Mouse (Mus musculus): Measurements from ENCODE around the gene Endog. TPM values are rescaled to one million over a fixed set of nuclear protein-coding genes. Genes with fewer than 3 reads are reported as not detected.
"Not testable (repeated sequence)": the region's sequence is repeated elsewhere in the genome, so short reads cannot be mapped to it uniquely, and the experiment has no call there.

Gene Endog
- polyA plus RNA-seq, 1 experiment from 2014 or later, result 16.2 TPM

- no peaks in the 10 kb centered on the region for H3K27me3 ChIP-seq
- peak overlapping the region; percentile 86 for H3K9ac ChIP-seq
- peaks cover 25% of the 10 kb centered on the region for H3K4me1 ChIP-seq
- no peaks in the 10 kb centered on the region for H3K9me3 ChIP-seq (replicated peaks)
- no peak overlapping the region for H3K27ac ChIP-seq
- H3K4me2 ChIP-seq (replicated peaks), result peak overlapping the region; percentile 94
- 56% methylated on average over 10 of the region's 10 CpGs for WGBS
- H3K36me3 ChIP-seq, result peaks cover 16% of the 10 kb centered on the region
- no peak for ATAC-seq (ENCODE audit: low FRiP score)
- peak overlapping the region; percentile 76 for H3K4me3 ChIP-seq
These were observed 36.2 kb upstream of the Endog start for GRCm38 (mm10) chr2:30134928-30135620.

- H3K36me3 ChIP-seq, result peaks cover 30% of the 10 kb centered on the region
- no peak overlapping the region for H3K4me3 ChIP-seq
- no peak overlapping the region for H3K4me2 ChIP-seq (replicated peaks)
- no peak overlapping the region for H3K27ac ChIP-seq
- H3K4me1 ChIP-seq, result peaks cover 25% of the 10 kb centered on the region
- H3K9me3 ChIP-seq (replicated peaks), result no peaks in the 10 kb centered on the region
- H3K9ac ChIP-seq, result no peak overlapping the region
- ATAC-seq (ENCODE audit: low FRiP score), result no peak
- 89% methylated on average over 10 of the region's 10 CpGs for WGBS
- no peaks in the 10 kb centered on the region for H3K27me3 ChIP-seq
These were observed 34.8 kb upstream of the Endog start for GRCm38 (mm10) chr2:30136458-30136857.

DNA sequence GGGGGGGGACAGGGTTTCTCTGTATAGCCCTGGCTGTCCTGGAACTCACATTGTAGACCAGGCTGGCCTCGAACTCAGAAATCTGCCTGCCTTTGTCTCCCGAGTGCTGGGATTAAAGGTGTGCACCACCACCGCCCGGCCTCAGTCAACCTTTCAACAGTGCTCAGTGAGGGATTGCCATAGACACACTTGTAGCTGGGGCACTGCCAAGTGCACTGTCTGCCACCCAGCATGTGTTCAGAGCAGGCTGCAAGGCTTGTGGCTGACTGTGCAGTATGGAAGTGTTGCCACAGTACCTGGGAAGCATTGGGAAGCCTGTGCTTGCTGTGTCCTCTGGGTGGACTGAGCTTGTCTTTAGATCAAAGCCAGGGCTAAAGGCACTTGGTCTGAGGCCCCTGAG lies 31.3 kb upstream of the Endog start:
- not testable (repeated sequence) for H3K4me3 ChIP-seq; H3K4me2 ChIP-seq (replicated peaks); H3K27me3 ChIP-seq; H3K9ac ChIP-seq; H3K9me3 ChIP-seq (replicated peaks); H3K27ac ChIP-seq; ATAC-seq (ENCODE audit: low FRiP score); H3K4me1 ChIP-seq
- H3K36me3 ChIP-seq, result peaks cover 64% of the 10 kb centered on the region
- WGBS, result 95% methylated on average over 4 of the region's 4 CpGs

GRCm38 (mm10) chr2:30144436-30144835 lies 26.9 kb upstream of the Endog start:
- Histone ChIP-seq H3K27ac (no peak overlapping the region), H3K36me3 (peaks cover 89% of the 10 kb centered on the region), H3K4me1 (no peaks in the 10 kb centered on the region), H3K27me3 (no peaks in the 10 kb centered on the region), H3K9me3 (replicated peaks) (no peaks in the 10 kb centered on the region), H3K4me2 (replicated peaks) (no peak overlapping the region), H3K9ac (no peak overlapping the region), H3K4me3 (no peak overlapping the region)
- no peak for ATAC-seq (ENCODE audit: low FRiP score)
- WGBS, result 94% methylated on average over 4 of the region's 4 CpGs

DNA sequence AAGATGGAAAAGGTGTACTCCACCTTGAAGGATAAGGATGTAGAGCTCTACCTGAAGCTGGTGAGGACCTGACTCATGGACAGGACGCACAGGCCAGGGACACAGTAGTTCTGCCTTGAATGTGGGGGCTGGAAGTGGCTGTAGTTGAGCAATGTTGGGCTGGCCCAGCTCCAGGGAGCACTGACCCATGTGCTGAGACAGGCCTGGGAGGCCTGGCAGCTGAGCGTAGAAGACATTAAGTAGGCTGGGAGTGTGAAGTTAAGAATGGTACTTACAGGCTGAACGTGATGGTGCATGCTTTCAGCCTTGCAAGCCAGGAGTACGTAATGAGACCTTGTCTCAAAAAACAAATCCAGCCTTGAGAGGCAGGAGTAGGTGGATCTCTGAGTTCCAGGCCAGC lies 23.8 kb upstream of the Endog start:
- Histone ChIP-seq H3K4me1 (no peaks in the 10 kb centered on the region), H3K27ac (no peak overlapping the region), H3K27me3 (no peaks in the 10 kb centered on the region), H3K4me2 (replicated peaks) (no peak overlapping the region), H3K9me3 (replicated peaks) (no peaks in the 10 kb centered on the region), H3K9ac (no peak overlapping the region), H3K36me3 (peaks cover 91% of the 10 kb centered on the region), H3K4me3 (no peak overlapping the region)
- 95% methylated on average over 4 of the region's 4 CpGs for WGBS
- ATAC-seq (ENCODE audit: low FRiP score), result no peak

- Histone ChIP-seq H3K4me1 (no peaks in the 10 kb centered on the region), H3K9me3 (replicated peaks) (no peaks in the 10 kb centered on the region), H3K27me3 (no peaks in the 10 kb centered on the region), H3K27ac (no peak overlapping the region), H3K4me3 (no peak overlapping the region), H3K9ac (no peak overlapping the region), H3K4me2 (replicated peaks) (no peak overlapping the region), H3K36me3 (peaks cover 51% of the 10 kb centered on the region)
- ATAC-seq (ENCODE audit: low FRiP score), result no peak
- WGBS, result 92% methylated on average over 11 of the region's 11 CpGs
These were observed 19.5 kb upstream of the Endog start for GRCm38 (mm10) chr2:30151840-30152239.

DNA sequence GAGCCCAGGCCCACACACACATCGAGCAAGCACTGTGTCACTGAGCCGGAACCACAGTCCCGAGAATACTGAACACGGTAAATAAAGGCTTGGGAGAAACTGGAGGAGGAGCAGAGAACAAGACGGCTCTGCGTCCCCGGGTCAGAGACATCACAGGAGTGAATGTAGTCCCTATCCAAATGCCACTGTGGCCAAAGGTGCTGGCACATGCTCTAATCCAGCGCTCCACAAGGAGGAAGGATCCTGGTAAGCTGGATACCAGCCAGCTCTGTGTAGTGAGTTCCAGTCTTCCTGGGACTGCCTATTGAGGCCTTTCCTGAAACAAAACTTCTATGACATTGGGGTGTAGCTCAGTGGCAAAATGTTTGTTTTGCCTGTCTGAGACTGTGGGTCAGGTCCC lies 18.7 kb upstream of the Endog start:
- no peaks in the 10 kb centered on the region for H3K27me3 ChIP-seq
- no peak overlapping the region for H3K9ac ChIP-seq
- H3K4me3 ChIP-seq, result no peak overlapping the region
- no peaks in the 10 kb centered on the region for H3K4me1 ChIP-seq
- peaks cover 44% of the 10 kb centered on the region for H3K36me3 ChIP-seq
- no peak for ATAC-seq (ENCODE audit: low FRiP score)
- 77% methylated on average over 8 of the region's 8 CpGs for WGBS
- H3K4me2 ChIP-seq (replicated peaks), result no peak overlapping the region
- no peak overlapping the region for H3K27ac ChIP-seq
- H3K9me3 ChIP-seq (replicated peaks), result no peaks in the 10 kb centered on the region

- not testable (repeated sequence) for H3K27ac ChIP-seq; H3K27me3 ChIP-seq; H3K9ac ChIP-seq; ATAC-seq (ENCODE audit: low FRiP score); H3K36me3 ChIP-seq; H3K4me1 ChIP-seq; H3K4me2 ChIP-seq (replicated peaks); H3K9me3 ChIP-seq (replicated peaks); H3K4me3 ChIP-seq
- WGBS, result 84% methylated on average over 9 of the region's 10 CpGs
These were observed 11.4 kb upstream of the Endog start for GRCm38 (mm10) chr2:30159871-30160270.

- no peak for ATAC-seq (ENCODE audit: low FRiP score)
These were observed 9.5 kb upstream of the Endog start for GRCm38 (mm10) chr2:30161809-30162208.

GRCm38 (mm10) chr2:30164340-30164932 lies 6.9 kb upstream of the Endog start:
- H3K27ac ChIP-seq, result no peak overlapping the region
- no peak overlapping the region for H3K9ac ChIP-seq
- WGBS, result 49% methylated on average over 9 of the region's 9 CpGs
- H3K36me3 ChIP-seq, result no peaks in the 10 kb centered on the region
- H3K4me1 ChIP-seq, result no peaks in the 10 kb centered on the region
- no peak overlapping the region for H3K4me2 ChIP-seq (replicated peaks)
- no peak for ATAC-seq (ENCODE audit: low FRiP score)
- H3K4me3 ChIP-seq, result no peak overlapping the region
- H3K27me3 ChIP-seq, result no peaks in the 10 kb centered on the region
- peaks cover 15% of the 10 kb centered on the region for H3K9me3 ChIP-seq (replicated peaks)

More at GRCm38 (mm10) chr2:30161809-30162208, 9.5 kb upstream of the Endog start:
- H3K27ac ChIP-seq, result no peak overlapping the region
- no peak overlapping the region for H3K4me2 ChIP-seq (replicated peaks)
- H3K36me3 ChIP-seq, result no peaks in the 10 kb centered on the region
- no peak overlapping the region for H3K9ac ChIP-seq
- no peaks in the 10 kb centered on the region for H3K27me3 ChIP-seq
- H3K9me3 ChIP-seq (replicated peaks), result peaks cover 10% of the 10 kb centered on the region
- no peaks in the 10 kb centered on the region for H3K4me1 ChIP-seq
- H3K4me3 ChIP-seq, result no peak overlapping the region

- H3K27ac ChIP-seq, result no peak overlapping the region
- H3K4me3 ChIP-seq, result no peak overlapping the region
- H3K36me3 ChIP-seq, result no peaks in the 10 kb centered on the region
- ATAC-seq (ENCODE audit: low FRiP score), result no peak
- WGBS, result 61% methylated on average over 4 of the region's 4 CpGs
- no peak overlapping the region for H3K4me2 ChIP-seq (replicated peaks)
- H3K4me1 ChIP-seq, result no peaks in the 10 kb centered on the region; the same call in 1 of the 2 replicates
- H3K27me3 ChIP-seq, result no peaks in the 10 kb centered on the region
- no peak overlapping the region for H3K9ac ChIP-seq
- peaks cover 15% of the 10 kb centered on the region for H3K9me3 ChIP-seq (replicated peaks)
These were observed 4.6 kb upstream of the Endog start for GRCm38 (mm10) chr2:30166677-30167076.

GRCm38 (mm10) chr2:30171997-30172382 lies 697 bp downstream of the Endog start:
- Histone ChIP-seq H3K27me3 (no peaks in the 10 kb centered on the region), H3K4me2 (replicated peaks) (peak overlapping the region; percentile 94), H3K27ac (peak overlapping the region; percentile 94), H3K4me3 (peak overlapping the region; percentile 71), H3K9me3 (replicated peaks) (peaks cover 2% of the 10 kb centered on the region; the same call in 1 of the 2 replicates), H3K4me1 (peaks cover 9% of the 10 kb centered on the region), H3K36me3 (peaks cover 43% of the 10 kb centered on the region), H3K9ac (peak overlapping the region; percentile 81)
- WGBS, result 2% methylated on average over 19 of the region's 19 CpGs
- peak; percentile 9; the same call in 1 of the 2 replicates for ATAC-seq (ENCODE audit: low FRiP score)
